Mouse (Mus musculus) CH12.LX (cell line): ENCODE results near the gene 4931428L18Rik.

Experiments
- CTCF ChIP-seq, 2 experiments: IDR thresholded peaks in 1 of 2; conservative IDR thresholded peaks in 1 of 2; 2 replicates each; pipeline ENCODE4 v1.5.1; 2011 to 2012; ENCODE audit warnings: low read depth in 2 of 2, low read length in 2 of 2, improper control_type of control experiment in 1 of 2, inconsistent platforms in 1 of 2, mild to moderate bottlenecking in 1 of 2, moderate library complexity in 1 of 2
- EP300 ChIP-seq: IDR thresholded peaks from 2 replicates; pipeline ENCODE4 v1.6.1; 2011; ENCODE audit warnings: low read length, improper control_type of control experiment
- IRF4 ChIP-seq: IDR thresholded peaks from 2 replicates; pipeline ENCODE4 v1.6.1; 2014; ENCODE audit warnings: low read depth, mild to moderate bottlenecking, inconsistent platforms, low read length, improper control_type of control experiment
- JUND ChIP-seq: conservative IDR thresholded peaks from 2 replicates; pipeline ENCODE4 v1.6.1; 2011; ENCODE audit warnings: low read depth, low read length, improper control_type of control experiment
- MAFK ChIP-seq: IDR thresholded peaks from 2 replicates; pipeline ENCODE4 v1.6.1; 2011; ENCODE audit warnings: low read length, improper control_type of control experiment; ENCODE audit not compliant: insufficient replicate concordance
- MAX ChIP-seq: IDR thresholded peaks from 2 replicates; pipeline ENCODE4 v1.6.1; 2011; ENCODE audit warnings: low read length, improper control_type of control experiment
- NELFE ChIP-seq: IDR thresholded peaks from 2 replicates; pipeline ENCODE4 v1.6.1; 2011; ENCODE audit warnings: low read depth, low read length, improper control_type of control experiment
- POLR2A ChIP-seq: IDR thresholded peaks from 2 replicates; pipeline ENCODE4 v1.6.1; 2011; ENCODE audit warnings: low read depth, mild to moderate bottlenecking, improper control_type of control experiment, low read length
- TBP ChIP-seq: conservative IDR thresholded peaks from 2 replicates; pipeline ENCODE4 v1.6.1; 2011; ENCODE audit warnings: low read depth, low read length, improper control_type of control experiment

DNA sequence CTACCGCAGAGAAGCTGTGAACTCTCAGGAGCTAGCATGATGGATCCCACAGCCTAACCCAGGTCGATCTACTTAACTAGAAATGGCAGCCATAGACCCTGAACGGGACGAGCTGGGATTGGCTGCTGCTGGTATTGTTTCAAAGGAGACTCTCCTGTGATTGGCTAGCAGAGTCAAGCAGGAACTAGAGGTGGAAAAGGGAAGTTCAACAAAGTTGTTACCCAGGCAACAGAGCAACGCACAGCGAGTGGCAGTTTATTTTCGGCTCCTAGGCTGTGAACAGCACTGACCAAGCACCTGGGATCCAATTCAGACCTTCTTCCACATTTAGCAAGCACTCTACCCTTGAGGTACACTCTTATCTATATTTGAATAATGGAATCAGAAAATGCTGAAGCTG, at the start of gene 4931428L18Rik, which contains the start of gene Pih1d3:
- no peak for TF ChIP-seq MAX
- TF ChIP-seq IRF4: no peak
- TF ChIP-seq CTCF (conservative IDR thresholded peaks at IDR 0.05 in 1 of 2, IDR thresholded peaks at IDR 0.05 in 1 of 2; ENCODE audit: low read depth in 2 of 2, low read length in 2 of 2): no peak
- peak; percentile 52 for TF ChIP-seq POLR2A
- no peak for TF ChIP-seq MAFK
- TF ChIP-seq JUND: no peak
- TF ChIP-seq EP300: no peak
- no peak for TF ChIP-seq NELFE
- peak; percentile 56; the same call in 1 of the 2 replicates for TF ChIP-seq TBP
